Mouse (Mus musculus): ENCODE measurements around the gene Wipf2.

DNA sequence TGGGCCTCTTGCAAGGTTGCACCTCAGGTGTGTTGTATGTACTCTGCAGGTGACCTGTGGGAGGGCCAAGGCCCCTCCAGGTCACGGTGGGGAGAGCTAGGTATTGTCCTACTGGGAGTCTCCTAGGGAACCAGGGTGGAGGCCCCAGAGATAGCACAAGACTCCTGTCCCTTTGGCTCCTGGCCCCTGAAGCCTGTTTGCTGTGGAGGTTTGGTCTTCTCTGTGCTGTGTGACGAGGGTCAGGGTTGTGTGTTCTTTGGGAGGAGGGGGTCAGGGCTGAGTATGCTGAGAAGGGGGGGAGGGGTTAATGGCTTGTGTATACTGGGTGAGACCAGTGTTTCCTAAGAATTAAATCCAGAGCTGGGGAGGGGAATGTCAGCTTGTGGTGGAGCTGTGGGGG is 89.9 kb downstream of the Wipf2 start:
- no peak for TF ChIP-seq GATA1 (IDR thresholded peaks at IDR 0.05; ENCODE audit: borderline replicate concordance, low read length)
- no peak for TF ChIP-seq FLI1 (IDR thresholded peaks at IDR 0.05; ENCODE audit: low read length)

Measured in megakaryocyte, embryonic 14.5 days (primary cell).